Mouse (Mus musculus) heart, adult 2 months (tissue): ENCODE results near the gene Asic2.

Experiments
- CTCF ChIP-seq: fragments of 200-600 bp; IDR thresholded peaks from 2 replicates; pipeline ENCODE4 v1.8.1; 2022; ENCODE audit warnings: antibody characterized with exemption, mild to moderate bottlenecking, moderate library complexity
- EP300 ChIP-seq: fragments of 200-500 bp; IDR thresholded peaks from 2 replicates; pipeline ENCODE4 v1.6.1; 2011; ENCODE audit warnings: low read depth, low read length, control low read depth; ENCODE audit not compliant: insufficient read depth
- POLR2A ChIP-seq: fragments of 200-500 bp; IDR thresholded peaks from 2 replicates; pipeline ENCODE4 v1.6.1; 2011; ENCODE audit warnings: mild to moderate bottlenecking, low read depth, low read length, control low read depth; ENCODE audit not compliant: insufficient read depth

DNA sequence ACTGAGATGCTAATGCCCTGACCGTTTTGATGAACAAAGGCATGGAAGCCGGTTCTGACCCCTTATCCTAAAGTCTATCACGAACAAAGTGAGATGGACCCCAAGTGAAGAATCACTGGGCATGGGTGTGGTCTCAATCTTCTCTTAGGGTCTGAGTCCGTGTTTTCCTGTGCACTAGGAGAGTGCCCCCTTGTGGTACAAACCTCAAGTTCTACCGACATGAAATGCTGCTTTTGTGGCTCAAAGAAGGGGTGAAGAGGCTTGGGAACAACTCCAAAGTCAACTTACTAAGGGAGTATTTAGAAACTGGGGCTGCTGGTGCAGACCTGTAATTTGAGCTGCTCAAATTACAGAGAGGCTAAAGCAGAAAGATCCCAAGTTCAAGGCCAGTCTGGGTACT lies 1116.4 kb downstream of the Asic2 start:
- TF ChIP-seq CTCF (peak; percentile 77), POLR2A (no peak), EP300 (no peak)
